Mouse (Mus musculus): ENCODE data around the gene Trub2. TPM values are rescaled to one million over a fixed set of nuclear protein-coding genes. Genes with fewer than 3 reads are reported as not detected.
"Not testable (repeated sequence)": the region's sequence is repeated elsewhere in the genome, so short reads cannot be mapped to it uniquely, and the experiment has no call there.

Gene Trub2
- polyA plus RNA-seq, 1 experiment from 2014 or later = 53.2 TPM

DNA sequence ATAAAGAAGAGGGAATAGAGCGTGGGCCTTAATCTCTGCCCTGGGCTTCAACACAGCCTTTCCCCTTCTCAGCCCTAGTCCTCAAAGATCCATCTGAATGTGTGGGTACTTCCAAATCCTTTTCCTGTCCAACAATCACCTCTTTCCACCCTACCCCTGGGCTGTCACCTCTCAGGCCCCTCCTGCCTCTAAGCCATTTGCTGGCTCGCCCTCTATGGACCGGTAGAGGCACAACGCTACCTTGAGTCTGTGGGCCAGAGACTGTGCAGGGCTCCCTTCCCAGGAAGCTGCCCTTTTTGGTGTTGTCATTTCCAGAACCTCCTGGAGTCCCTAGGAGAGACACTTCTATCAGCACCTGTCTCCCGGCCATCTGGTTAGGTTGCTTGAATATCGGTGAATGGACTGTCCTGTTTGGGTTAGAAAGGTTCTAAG is 15.1 kb upstream of the Trub2 start:
- peaks cover 45% of the 10 kb centered on the region for H3K36me3 ChIP-seq
- no peaks in the 10 kb centered on the region for H3K9me3 ChIP-seq
- 24% methylated on average over 6 of the region's 6 CpGs for WGBS
- H3K4me1 ChIP-seq (replicated peaks) = peaks cover 29% of the 10 kb centered on the region
- no peaks in the 10 kb centered on the region for H3K27me3 ChIP-seq (ENCODE audit: insufficient read depth, poor library complexity, severe bottlenecking)
- H3K27ac ChIP-seq = peak overlapping the region; percentile 92
- H3K4me3 ChIP-seq = peak overlapping the region; percentile 96
- DNase-seq (ENCODE audit: low spot score) = peak; percentile 27

DNA sequence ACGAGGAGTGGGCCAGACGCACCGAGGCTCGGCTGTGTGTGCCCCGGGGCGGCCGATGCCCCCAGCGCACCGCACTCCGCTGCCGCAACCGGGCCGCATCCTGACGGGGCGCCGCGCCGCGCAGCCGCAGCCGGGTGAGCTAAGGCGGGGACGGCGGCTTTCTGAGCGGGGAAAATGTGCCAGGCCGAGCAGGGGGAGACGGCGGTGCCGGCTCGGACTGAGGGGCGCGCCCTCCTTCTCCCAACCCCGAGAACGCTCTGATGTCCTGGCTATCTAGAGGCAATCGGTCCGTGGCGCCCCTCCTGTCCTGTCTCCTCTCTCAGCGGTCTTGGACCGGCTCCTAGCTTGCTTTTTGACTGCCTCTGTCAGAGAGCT is 14.5 kb upstream of the Trub2 start:
- WGBS = under 1% methylated on average over 39 of the region's 39 CpGs

DNA sequence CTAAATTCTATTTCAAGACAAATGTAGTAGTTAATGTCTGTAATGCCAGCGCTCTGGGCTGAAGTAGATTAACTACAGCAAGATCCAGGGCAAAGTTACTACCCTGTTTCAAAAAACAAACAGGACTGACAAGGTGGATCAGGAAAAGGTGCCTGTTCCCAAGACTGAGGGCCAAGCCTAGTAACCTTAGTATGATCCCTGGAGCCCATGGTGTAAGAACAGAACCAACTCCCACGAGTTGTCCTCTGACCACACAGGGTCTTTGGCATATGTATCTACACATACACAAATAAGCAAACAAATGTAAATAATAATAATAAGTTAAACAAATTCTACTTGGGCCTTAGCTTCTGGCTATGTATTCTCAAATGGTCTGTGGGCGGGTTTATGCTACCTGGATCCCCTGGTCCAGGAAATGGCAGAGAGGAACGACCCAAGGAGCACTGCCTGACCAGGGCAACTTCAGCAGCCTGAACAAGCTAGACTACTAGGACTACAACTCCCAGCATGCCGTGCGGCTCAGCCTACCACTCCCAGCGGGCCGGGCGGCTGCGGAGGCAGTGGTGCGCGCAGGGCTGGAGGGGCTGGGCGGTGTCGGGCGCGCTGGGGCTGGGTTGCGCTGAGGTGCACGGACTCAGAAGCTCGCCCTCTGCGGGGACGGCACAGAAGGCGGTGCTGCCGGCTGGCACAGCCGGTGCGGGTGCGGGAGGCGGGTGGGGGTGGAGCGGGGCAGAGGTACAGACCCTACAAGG is 13.9 kb upstream of the Trub2 start, which contains the start of gene Slc27a4:
Slc27a4 (plus strand) TSS at position 560 of the 752 bp plus-strand sequence.
- peaks cover 29% of the 10 kb centered on the region for H3K4me1 ChIP-seq (replicated peaks)
- H3K4me3 ChIP-seq = peak within 1 kb of the TSS; percentile 96
- H3K27me3 ChIP-seq (ENCODE audit: insufficient read depth, poor library complexity, severe bottlenecking) = no peaks in the 10 kb centered on the region
- peaks cover 37% of the 10 kb centered on the region for H3K36me3 ChIP-seq
- peak within 1 kb of the TSS; percentile 92 for H3K27ac ChIP-seq
- H3K9me3 ChIP-seq = no peaks in the 10 kb centered on the region
- WGBS = 6% methylated on average over 28 of the region's 28 CpGs
- peak; percentile 92 for DNase-seq (ENCODE audit: low spot score)

More for the DNA sequence above, 14.5 kb upstream of the Trub2 start:
- DNase-seq (ENCODE audit: low spot score) = no peak
- no peaks in the 10 kb centered on the region for H3K27me3 ChIP-seq (ENCODE audit: insufficient read depth, poor library complexity, severe bottlenecking)
- H3K27ac ChIP-seq = peak overlapping the region; percentile 92
- H3K4me3 ChIP-seq = peak overlapping the region; percentile 96
- peaks cover 29% of the 10 kb centered on the region for H3K4me1 ChIP-seq (replicated peaks)
- peaks cover 39% of the 10 kb centered on the region for H3K36me3 ChIP-seq
- H3K9me3 ChIP-seq = no peaks in the 10 kb centered on the region

DNA sequence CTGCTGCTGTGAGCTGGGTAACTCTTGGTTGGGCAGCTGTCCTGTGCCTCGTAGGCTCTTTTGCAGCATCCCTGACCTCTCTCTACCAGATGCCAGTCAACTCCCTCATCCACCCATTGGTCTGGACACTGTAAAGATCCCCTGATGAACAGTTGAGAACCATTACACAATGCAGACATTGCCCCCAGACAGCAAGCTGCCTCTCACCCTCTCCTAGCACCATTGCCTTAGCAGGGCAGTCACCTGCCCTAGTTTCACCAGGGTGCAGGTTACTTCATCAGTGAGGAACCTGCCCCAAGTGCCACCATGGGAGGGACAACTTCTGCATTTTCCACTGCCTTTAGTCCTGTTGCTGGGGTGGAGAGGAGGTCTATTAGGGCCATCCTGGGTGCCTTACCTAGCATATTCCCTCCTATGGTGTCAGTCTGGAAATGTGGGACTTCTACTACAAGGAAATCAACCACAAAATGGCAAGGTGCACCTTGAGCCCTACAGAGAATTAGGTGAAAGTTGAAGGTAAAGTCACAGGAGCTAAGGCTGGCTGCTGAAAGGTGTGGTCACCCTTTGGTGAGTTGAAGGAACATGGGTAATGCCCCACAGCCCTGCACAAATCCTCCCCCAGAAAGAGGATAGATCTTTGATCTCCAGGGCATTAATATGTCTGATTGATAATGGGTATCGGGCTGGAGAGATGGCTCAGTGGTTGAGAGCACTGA is 4.6 kb upstream of the Trub2 start:
- WGBS = 94% methylated on average over 2 of the region's 2 CpGs
- no peaks in the 10 kb centered on the region for H3K27me3 ChIP-seq (ENCODE audit: insufficient read depth, poor library complexity, severe bottlenecking)
- H3K27ac ChIP-seq = no peak overlapping the region
- no peak overlapping the region for H3K4me3 ChIP-seq
- peaks cover 75% of the 10 kb centered on the region for H3K36me3 ChIP-seq
- no peaks in the 10 kb centered on the region for H3K9me3 ChIP-seq
- DNase-seq (ENCODE audit: low spot score) = no peak
- H3K4me1 ChIP-seq (replicated peaks) = peaks cover 12% of the 10 kb centered on the region

DNA sequence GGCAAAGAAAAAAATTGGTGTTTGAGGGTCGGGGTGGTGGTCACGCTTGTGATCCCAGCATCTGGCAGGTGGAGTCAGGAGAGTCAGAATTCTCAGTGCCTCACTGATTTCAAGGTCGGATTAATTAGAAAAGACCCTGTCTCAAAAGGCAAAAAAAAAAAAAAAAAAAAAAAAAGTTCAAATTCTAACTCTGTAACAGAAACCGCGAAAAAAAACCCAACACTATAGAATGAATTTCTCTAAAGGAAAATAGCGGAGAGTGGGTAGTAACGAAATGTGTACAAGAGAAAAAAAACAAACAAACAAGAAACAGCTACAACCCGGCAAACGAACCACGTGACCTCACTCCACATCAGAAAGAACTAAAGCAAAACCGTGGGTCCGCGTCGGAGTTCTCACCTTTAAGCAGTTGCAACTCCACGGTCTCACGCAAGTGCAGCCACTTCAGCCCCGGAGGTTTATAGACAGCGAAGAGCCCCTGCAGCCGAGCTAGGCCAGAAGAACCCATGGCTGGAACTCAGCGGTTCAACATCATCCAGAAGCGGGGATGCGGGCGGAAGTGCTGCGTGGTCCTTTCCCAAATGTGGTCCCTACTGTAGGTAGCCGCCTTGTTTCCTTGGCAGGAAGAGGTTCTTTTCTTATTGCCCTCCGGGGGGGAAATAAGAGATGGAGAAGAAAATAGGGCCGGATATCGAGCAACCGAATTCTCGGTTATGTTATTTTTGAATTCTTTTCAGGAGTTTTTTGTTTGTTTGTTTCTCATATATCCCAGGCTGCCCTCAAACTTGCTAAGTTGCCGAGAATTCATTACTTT is 991 bp downstream of the Trub2 start, which contains the start of gene Coq4:
Coq4 (plus strand) TSS at position 390 of the 814 bp plus-strand sequence.
- 2% methylated on average over 31 of the region's 31 CpGs for WGBS
- H3K9me3 ChIP-seq = 0 out of 2 replicates have a peak, but pooled peaks cover 6% of the 10 kb centered on the region
- peak within 1 kb of the TSS; percentile 89 for H3K27ac ChIP-seq
- H3K4me3 ChIP-seq = peak within 1 kb of the TSS; percentile 95
- peak; percentile 90 for DNase-seq (ENCODE audit: low spot score)
- H3K36me3 ChIP-seq = peaks cover 69% of the 10 kb centered on the region
- no peaks in the 10 kb centered on the region for H3K27me3 ChIP-seq (ENCODE audit: insufficient read depth, poor library complexity, severe bottlenecking)
- H3K4me1 ChIP-seq (replicated peaks) = peaks cover 26% of the 10 kb centered on the region

DNA sequence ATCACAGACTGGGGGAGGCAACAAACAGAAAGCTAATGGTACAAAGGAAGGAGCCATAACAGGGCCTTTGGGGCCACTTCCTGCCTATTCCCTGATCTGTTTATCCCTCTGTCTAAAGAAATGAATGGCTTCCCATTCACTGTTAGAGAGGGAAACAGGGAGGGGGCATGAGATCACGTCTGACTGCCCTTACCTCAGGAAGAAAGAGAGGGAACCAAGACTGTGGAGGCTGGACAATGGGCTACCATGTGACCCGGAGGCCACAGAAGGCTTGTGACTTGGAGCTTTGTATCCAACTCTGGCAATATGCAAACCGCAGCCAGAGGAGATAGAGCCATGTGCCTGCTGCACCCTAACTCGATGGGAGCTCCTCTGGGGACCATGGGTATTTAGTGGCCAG is 4.0 kb downstream of the Trub2 start:
- WGBS = 77% methylated on average over 4 of the region's 4 CpGs
- Histone ChIP-seq H3K27me3 (ENCODE audit: insufficient read depth, poor library complexity, severe bottlenecking) (no peaks in the 10 kb centered on the region), H3K36me3 (peaks cover 71% of the 10 kb centered on the region), H3K27ac (no peak overlapping the region), H3K4me3 (no peak overlapping the region), H3K4me1 (replicated peaks) (peaks cover 26% of the 10 kb centered on the region), H3K9me3 (peaks cover 16% of the 10 kb centered on the region)
- DNase-seq (ENCODE audit: low spot score) = no peak

DNA sequence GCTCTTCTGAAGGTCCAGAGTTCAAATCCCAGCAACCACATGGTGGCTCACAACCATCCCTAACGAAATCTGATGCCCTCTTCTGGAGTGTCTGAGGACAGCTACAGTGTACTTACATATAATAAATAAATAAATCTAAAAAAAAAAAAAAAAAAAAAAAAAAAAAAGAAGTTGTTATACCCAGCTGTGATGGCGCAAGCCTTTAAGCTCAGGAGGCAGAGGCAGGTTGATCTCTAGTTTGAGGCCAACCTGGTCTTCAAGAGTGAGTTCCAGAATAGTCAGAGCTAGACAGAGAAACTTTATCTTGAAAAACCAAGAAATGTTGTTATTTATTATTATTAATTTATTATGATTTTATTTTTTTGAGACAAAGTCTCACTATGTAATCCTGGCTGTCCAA is 7.0 kb downstream of the Trub2 start:
- 97% methylated on average over 2 of the region's 2 CpGs for WGBS
- H3K36me3 ChIP-seq = peaks cover 98% of the 10 kb centered on the region

DNA sequence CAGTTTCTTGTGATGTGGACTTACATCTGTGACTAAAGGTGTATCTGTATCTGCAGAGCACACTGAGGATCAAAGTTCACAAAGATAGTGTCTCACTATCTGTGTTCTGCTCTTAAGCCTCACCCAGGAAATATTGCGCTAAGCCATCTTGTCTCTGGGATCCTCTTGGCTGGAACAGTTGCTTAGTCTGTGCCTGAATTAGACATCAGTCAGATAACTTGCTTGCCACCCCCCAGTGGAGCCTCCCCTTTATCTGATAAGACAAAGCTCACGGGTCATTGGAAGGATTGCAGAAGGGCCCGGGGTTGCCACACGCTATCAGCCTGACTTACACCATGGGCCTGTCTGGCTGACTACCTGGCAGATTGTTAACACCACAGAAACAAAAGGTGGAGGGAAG is 15.0 kb downstream of the Trub2 start:
- WGBS = 92% methylated on average over 4 of the region's 4 CpGs
- Histone ChIP-seq H3K4me1 (replicated peaks) (no peaks in the 10 kb centered on the region), H3K36me3 (peaks cover 51% of the 10 kb centered on the region), H3K9me3 (no peaks in the 10 kb centered on the region), H3K27me3 (ENCODE audit: insufficient read depth, poor library complexity, severe bottlenecking) (no peaks in the 10 kb centered on the region), H3K4me3 (no peak overlapping the region), H3K27ac (no peak overlapping the region)
- DNase-seq (ENCODE audit: low spot score) = no peak

More for the DNA sequence above, 7.0 kb downstream of the Trub2 start:
- H3K4me1 ChIP-seq (replicated peaks); H3K27ac ChIP-seq; H3K27me3 ChIP-seq (ENCODE audit: insufficient read depth, poor library complexity, severe bottlenecking); DNase-seq (ENCODE audit: low spot score); H3K4me3 ChIP-seq: not testable (repeated sequence)
- peaks cover 16% of the 10 kb centered on the region for H3K9me3 ChIP-seq

DNA sequence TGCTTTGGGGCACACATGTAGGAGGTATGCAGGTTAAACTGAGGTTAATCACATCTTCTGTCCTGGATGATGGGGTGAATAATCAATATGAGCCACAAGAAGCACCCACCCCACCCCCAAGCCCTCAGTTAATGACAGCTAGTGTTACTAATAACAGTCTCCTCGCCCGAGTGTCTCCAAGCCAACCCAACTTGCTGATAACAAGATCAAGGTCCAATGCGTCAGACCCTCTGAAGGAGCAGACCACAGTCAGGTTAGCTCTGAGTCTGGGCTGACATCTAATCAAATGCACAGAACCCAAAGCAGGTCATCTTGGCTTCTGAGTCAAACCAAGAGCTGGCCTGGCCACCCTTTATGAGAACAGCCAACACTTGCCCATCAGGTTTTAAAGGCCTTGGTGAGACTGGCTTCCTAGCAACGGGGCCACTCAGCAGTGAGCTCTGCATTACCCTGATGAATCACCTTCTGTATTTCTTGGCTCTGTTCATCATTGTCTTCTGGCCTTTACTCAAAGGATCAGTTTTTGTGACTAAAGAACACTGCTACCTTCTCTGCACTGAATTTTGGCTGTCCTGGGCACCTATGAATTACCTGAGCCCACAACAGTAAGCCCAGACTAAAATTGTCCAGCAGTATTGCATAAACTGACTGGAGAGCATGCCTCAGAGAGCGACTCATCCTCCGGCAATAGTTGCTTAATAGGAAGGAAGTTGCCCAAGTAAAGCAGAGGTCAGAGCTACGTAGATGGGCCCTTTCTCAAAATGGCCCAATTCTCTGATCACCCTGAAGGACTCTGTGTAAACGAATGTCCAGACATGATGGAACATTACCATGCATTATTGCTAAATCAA is 16.5 kb downstream of the Trub2 start:
- WGBS = 93% methylated on average over 8 of the region's 8 CpGs
- DNase-seq (ENCODE audit: low spot score) = no peak
- Histone ChIP-seq H3K4me3 (no peak overlapping the region), H3K4me1 (replicated peaks) (no peaks in the 10 kb centered on the region), H3K27me3 (ENCODE audit: insufficient read depth, poor library complexity, severe bottlenecking) (no peaks in the 10 kb centered on the region), H3K27ac (no peak overlapping the region), H3K36me3 (peaks cover 36% of the 10 kb centered on the region), H3K9me3 (no peaks in the 10 kb centered on the region)

DNA sequence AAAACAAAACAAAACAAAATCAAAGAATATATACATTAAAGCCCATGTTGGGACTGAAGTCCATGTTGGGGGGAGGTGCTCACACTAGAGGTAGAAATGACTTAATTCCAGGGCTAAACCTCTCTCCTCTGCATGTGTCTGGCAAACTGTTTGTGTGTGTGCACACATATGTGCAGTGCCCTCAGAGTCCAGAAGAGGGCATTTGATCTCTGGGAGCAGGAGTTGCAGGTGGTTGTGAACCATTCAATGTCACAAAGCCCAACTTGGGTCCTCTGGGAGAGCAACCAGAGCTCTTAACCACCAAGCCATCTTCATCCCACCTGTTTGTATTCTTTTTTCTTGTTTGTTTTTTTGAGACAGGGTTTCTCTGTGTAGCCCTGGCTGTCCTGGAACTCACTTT is 18.1 kb downstream of the Trub2 start:
- H3K9me3 ChIP-seq = no peaks in the 10 kb centered on the region
- H3K36me3 ChIP-seq = peaks cover 22% of the 10 kb centered on the region
- no peaks in the 10 kb centered on the region for H3K27me3 ChIP-seq (ENCODE audit: insufficient read depth, poor library complexity, severe bottlenecking)
- no peak overlapping the region for H3K4me3 ChIP-seq
- no peak for DNase-seq (ENCODE audit: low spot score)
- H3K4me1 ChIP-seq (replicated peaks) = no peaks in the 10 kb centered on the region
- H3K27ac ChIP-seq = no peak overlapping the region

DNA sequence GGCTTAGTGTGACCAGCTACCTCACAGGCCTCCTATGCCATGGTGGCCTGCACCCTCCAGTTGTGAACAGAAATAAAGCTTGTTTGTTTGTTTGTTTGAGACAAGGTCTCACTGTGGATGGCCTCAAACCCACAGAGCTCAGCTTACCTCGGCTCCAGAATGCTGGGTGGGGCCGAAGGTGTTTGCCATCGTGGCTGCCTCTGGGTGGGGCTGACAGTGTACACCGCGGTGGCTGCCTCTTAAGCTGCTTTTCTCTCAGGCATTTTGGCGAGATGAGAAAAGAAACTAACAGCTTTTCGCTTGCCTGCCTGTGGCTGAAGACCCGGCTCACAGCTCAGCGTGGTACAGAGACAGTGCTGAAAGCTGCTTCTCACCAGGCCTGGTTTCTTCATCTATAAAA is 19.4 kb downstream of the Trub2 start:
- Histone ChIP-seq H3K9me3 (no peaks in the 10 kb centered on the region), H3K36me3 (peaks cover 13% of the 10 kb centered on the region), H3K27ac (no peak overlapping the region), H3K27me3 (ENCODE audit: insufficient read depth, poor library complexity, severe bottlenecking) (no peaks in the 10 kb centered on the region), H3K4me3 (no peak overlapping the region), H3K4me1 (replicated peaks) (no peaks in the 10 kb centered on the region)
- 72% methylated on average over 9 of the region's 9 CpGs for WGBS
- no peak for DNase-seq (ENCODE audit: low spot score)

All from hindbrain, embryonic 10.5 days (tissue).